Mouse (Mus musculus): ENCODE data around the gene Disp3.

DNA sequence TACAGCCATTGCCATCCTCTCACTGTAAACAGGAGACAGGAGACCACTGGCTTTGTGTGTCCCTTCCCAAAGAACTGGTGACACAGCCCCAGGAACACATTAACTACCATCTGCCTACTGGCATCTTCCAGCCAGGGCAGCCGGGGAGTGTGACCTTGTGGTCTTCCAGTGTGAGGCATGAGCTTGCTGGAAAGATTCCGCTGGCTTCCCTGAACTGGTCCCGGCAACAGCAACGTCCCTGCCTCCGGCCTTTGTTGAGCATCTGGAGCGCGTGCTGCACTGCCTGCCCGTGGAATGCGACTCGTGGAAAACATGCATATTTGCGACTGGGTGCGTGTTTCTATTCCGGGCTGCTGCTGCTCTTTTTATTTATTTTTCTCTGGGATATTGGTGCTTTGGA, 3.5 kb downstream of the Disp3 start:
- TF ChIP-seq CTCF (IDR thresholded peaks at IDR 0.05; ENCODE audit: low read depth) (no peak), EP300 (IDR thresholded peaks at IDR 0.05; ENCODE audit: low read depth) (no peak)

Measured in heart, postnatal 0 days (tissue).